Mouse (Mus musculus) limb, embryonic 12.5 days (tissue): ENCODE data around the gene Rars. TPM values are rescaled to one million over a fixed set of nuclear protein-coding genes. Genes with fewer than 3 reads are reported as not detected.
A peak's percentile ranks its signal among the peaks of the same experiment; 100 is the strongest.

Experiments
- ATAC-seq: fragments of 200-750 bp; cut with Nextera tagmentation; 2 replicates; pipeline ENCODE4 v1.8.0; 2017; ENCODE audit warnings: low read depth, moderate TSS enrichment; ENCODE audit not compliant: insufficient number of reproducible peaks, insufficient read depth, low FRiP score, low TSS enrichment
- H3K27ac ChIP-seq: fragments of 300-500 bp; sonication (generic); 2 replicates; pipeline ENCODE4 v1.5.1; 2016; ENCODE audit warnings: mild to moderate bottlenecking, moderate library complexity
- H3K27me3 ChIP-seq: fragments of 300-500 bp; sonication (generic); 2 replicates; pipeline ENCODE4 v1.6.1; 2016; ENCODE audit warnings: mild to moderate bottlenecking, moderate library complexity
- H3K36me3 ChIP-seq: fragments of 300-500 bp; sonication (generic); 2 replicates; pipeline ENCODE4 v1.6.1; 2016; ENCODE audit warnings: mild to moderate bottlenecking, moderate library complexity
- H3K4me1 ChIP-seq: fragments of 300-500 bp; sonication (generic); replicated peaks from 2 replicates; pipeline ENCODE4 v1.6.1; 2016
- H3K4me2 ChIP-seq: fragments of 300-500 bp; sonication (generic); 2 replicates; pipeline ENCODE4 v1.6.1; 2016; ENCODE audit warnings: mild to moderate bottlenecking, moderate library complexity
- H3K4me3 ChIP-seq: fragments of 300-500 bp; sonication (generic); replicated peaks from 2 replicates; pipeline ENCODE4 v1.5.1; 2016; ENCODE audit warnings: mild to moderate bottlenecking
- H3K9ac ChIP-seq: fragments of 300-500 bp; sonication (generic); replicated peaks from 2 replicates; pipeline ENCODE4 v1.6.1; 2016; ENCODE audit warnings: mild to moderate bottlenecking, moderate library complexity
- H3K9me3 ChIP-seq: fragments of 300-500 bp; sonication (generic); 2 replicates; pipeline ENCODE4 v1.6.1; 2016; ENCODE audit warnings: mild to moderate bottlenecking, moderate library complexity
- WGBS: fragments of 180-500 bp; shearing (Covaris S2); methylation state at CpG from one replicate; pipeline ENCODE4 v1.1.7; 2016; 5-methylcytosine and 5-hydroxymethylcytosine counted together
- polyA plus RNA-seq: library from polyadenylated mRNA; unstranded; fragments of >200 nt; fragmentation: Nextera tagmentation; extraction: Ambion mirVana; gene quantifications from 2 replicates; pipeline ENCODE4 v1.2.1, GENCODE M21; 2016

Gene Rars
- polyA plus RNA-seq, 1 experiment from 2014 or later, result 84.0 TPM

DNA sequence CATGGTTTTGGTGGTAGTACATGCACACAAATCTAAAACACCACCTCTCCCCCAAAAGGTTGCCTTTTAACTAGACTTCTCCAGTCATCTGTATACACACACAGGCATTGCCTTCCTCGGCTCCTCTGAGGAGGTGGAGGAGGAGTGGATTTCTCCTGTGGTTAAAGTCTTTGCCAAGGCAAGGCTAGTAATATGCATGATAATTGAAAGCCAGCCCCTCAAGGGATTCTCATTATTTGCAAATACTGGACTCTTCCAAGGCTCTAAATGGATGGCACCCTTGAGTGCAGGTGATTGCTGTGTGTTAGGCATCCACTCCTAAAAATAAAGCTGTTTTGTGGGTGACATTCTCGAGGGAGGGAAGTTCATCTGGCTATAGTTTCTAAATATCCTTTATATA lies 45.9 kb downstream of the Rars start:
- no peaks in the 10 kb centered on the region for H3K9me3 ChIP-seq

DNA sequence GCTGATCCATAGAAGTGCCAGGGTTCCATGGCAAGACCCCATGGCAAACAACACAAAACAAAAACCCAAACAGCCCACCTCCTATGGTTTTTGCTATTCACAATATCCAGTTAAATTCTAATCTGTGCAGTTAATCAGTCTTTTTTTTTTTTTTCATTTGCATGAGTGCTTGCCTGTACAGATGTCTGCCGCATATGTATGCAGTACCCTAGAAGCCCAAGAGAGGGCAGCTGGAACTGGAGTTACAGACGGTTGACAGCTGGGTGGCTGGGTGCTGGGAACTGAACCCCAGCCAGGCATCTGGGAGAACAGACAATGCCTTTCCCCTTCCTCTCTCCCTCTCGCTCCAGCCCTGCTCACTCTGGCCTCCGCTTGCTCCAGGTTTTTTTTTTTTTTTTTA lies 49.8 kb downstream of the Rars start:
- H3K4me1 ChIP-seq, result no peaks in the 10 kb centered on the region
- H3K27ac ChIP-seq, result no peak overlapping the region
- H3K4me3 ChIP-seq, result no peak overlapping the region
- WGBS, result 93% methylated on average over 4 of the region's 4 CpGs
- no peak for ATAC-seq
- H3K4me2 ChIP-seq, result no peak overlapping the region
- H3K9me3 ChIP-seq, result no peaks in the 10 kb centered on the region
- H3K9ac ChIP-seq, result no peak overlapping the region
- no peaks in the 10 kb centered on the region for H3K27me3 ChIP-seq
- H3K36me3 ChIP-seq, result peaks cover 77% of the 10 kb centered on the region

More for the DNA sequence above, 45.9 kb downstream of the Rars start:
- H3K4me2 ChIP-seq, result no peak overlapping the region
- ATAC-seq, result no peak
- no peak overlapping the region for H3K9ac ChIP-seq
- WGBS, result 85% methylated on average over 2 of the region's 2 CpGs
- no peaks in the 10 kb centered on the region for H3K27me3 ChIP-seq
- no peak overlapping the region for H3K4me3 ChIP-seq
- H3K4me1 ChIP-seq, result no peaks in the 10 kb centered on the region
- peaks cover 55% of the 10 kb centered on the region for H3K36me3 ChIP-seq
- H3K27ac ChIP-seq, result no peak overlapping the region

DNA sequence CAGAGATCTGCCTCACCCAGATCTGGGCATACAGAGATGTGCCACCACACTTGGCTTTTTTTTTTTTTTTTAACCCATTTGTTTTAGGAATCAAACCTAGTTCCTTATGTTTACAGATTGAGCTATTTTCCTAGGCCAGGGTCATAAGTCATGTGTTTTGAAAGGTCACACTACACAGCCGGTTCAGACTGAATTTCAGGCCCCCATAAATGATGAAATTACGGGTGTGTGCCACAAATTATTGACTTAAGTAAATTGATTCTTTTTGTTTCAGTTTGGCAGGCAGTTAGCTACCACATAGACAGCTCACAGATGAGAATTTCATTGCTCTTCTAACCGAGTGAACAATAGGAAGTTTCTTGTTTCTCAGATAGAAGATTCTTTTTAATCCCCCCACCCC lies 50.3 kb downstream of the Rars start:
- Histone ChIP-seq H3K27ac (no peak overlapping the region), H3K9me3 (no peaks in the 10 kb centered on the region), H3K27me3 (no peaks in the 10 kb centered on the region), H3K4me2 (no peak overlapping the region), H3K4me1 (no peaks in the 10 kb centered on the region), H3K36me3 (peaks cover 77% of the 10 kb centered on the region), H3K9ac (no peak overlapping the region), H3K4me3 (no peak overlapping the region)
- WGBS, result 89% methylated on average over 3 of the region's 3 CpGs
- no peak for ATAC-seq

DNA sequence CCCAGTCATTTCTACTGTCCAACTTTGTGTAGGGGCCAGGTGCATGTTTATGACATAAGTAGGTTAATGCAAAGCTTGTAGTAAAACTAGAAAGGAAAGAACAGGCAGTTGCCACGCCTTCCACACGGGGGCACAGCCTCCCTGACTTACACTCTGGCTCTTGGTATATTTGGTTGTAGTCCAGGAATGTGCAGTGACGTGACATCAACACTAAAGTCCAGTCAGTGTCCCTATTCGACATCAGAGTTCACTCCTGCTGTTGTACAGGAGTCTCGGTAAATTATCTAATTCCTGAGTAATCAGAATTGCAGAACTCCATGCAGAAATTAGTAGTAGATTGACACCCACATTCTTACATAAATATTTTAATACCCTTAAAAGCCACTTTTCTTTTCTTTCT lies 51.3 kb downstream of the Rars start:
- Histone ChIP-seq H3K4me3 (no peak overlapping the region), H3K9ac (no peak overlapping the region), H3K36me3 (peaks cover 81% of the 10 kb centered on the region), H3K4me2 (no peak overlapping the region), H3K27me3 (no peaks in the 10 kb centered on the region), H3K4me1 (no peaks in the 10 kb centered on the region), H3K27ac (no peak overlapping the region), H3K9me3 (no peaks in the 10 kb centered on the region)
- 93% methylated on average over 5 of the region's 5 CpGs for WGBS
- no peak for ATAC-seq

DNA sequence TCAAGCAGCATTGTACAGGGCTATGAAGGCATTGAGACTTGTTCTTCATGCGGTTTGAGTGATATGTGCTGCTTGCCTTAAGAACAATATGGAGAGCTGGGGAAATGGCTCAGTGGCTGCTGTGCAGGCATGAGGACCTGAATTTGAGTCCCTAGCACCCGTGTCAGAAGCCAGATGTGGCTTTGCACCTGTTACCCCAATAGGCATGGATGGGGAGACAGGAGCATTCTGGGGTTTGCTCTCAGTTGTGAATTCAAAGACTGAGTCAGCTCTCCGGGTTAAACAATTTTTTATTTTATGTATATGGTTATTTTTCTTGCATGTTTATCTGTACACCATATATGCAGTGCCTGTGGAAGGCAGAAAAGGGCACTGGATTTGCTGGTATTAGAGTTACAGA lies 51.9 kb downstream of the Rars start:
- WGBS, result 95% methylated on average over 3 of the region's 3 CpGs
- ATAC-seq, result no peak

DNA sequence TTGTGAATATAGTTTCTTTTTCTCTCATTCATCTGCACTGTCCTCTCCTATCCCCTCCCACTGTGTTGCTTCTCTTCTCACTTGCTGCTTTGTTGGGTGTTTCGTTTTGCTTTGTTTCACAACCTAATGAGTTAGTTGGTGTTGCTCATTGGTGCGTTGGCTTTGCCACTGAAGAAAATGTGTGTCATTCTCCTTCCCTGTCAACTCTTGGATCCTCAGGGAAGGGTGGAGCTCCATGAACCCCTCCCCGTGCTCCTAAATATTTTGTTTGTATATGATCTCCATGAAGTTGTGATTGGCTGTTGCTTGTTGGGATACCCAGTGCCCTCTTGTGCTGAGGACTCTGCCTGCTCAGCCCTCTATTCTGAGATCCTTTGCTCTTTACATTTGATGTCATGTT lies 54.0 kb downstream of the Rars start:
- Histone ChIP-seq H3K4me3 (no peak overlapping the region), H3K9me3 (no peaks in the 10 kb centered on the region), H3K36me3 (peaks cover 88% of the 10 kb centered on the region), H3K9ac (no peak overlapping the region), H3K4me2 (no peak overlapping the region), H3K4me1 (no peaks in the 10 kb centered on the region), H3K27me3 (no peaks in the 10 kb centered on the region), H3K27ac (no peak overlapping the region)
- WGBS, result 89% methylated on average over 3 of the region's 3 CpGs
- no peak for ATAC-seq

More for the DNA sequence above, 51.9 kb downstream of the Rars start:
- no peak overlapping the region for H3K9ac ChIP-seq
- H3K27me3 ChIP-seq, result no peaks in the 10 kb centered on the region
- no peak overlapping the region for H3K27ac ChIP-seq
- no peaks in the 10 kb centered on the region for H3K9me3 ChIP-seq
- H3K4me1 ChIP-seq, result no peaks in the 10 kb centered on the region
- peaks cover 85% of the 10 kb centered on the region for H3K36me3 ChIP-seq
- no peak overlapping the region for H3K4me3 ChIP-seq
- no peak overlapping the region for H3K4me2 ChIP-seq

DNA sequence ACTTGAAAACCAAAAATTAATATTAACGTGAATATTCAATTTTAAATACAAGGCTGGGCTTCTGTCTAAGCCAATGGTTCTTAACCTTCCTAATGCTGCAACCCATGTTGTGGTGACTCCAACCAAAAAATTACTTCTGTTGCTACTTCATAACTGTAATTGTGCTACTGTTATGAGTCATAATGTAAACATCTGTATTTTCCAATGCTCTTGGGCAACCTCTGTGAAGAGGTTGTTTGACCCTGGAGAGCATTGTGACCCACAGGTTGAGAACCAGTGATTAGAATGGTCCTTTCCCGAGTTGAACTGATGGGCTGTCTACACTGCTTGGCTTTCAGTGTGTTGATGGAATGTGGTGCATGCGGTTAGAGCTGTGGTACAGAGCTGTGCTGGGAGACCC lies 57.9 kb downstream of the Rars start:
- Histone ChIP-seq H3K36me3 (peaks cover 57% of the 10 kb centered on the region), H3K4me2 (no peak overlapping the region), H3K4me1 (peaks cover 5% of the 10 kb centered on the region), H3K4me3 (no peak overlapping the region), H3K27me3 (no peaks in the 10 kb centered on the region), H3K9ac (no peak overlapping the region), H3K9me3 (no peaks in the 10 kb centered on the region), H3K27ac (no peak overlapping the region)
- no peak for ATAC-seq
- 95% methylated on average over 3 of the region's 3 CpGs for WGBS

DNA sequence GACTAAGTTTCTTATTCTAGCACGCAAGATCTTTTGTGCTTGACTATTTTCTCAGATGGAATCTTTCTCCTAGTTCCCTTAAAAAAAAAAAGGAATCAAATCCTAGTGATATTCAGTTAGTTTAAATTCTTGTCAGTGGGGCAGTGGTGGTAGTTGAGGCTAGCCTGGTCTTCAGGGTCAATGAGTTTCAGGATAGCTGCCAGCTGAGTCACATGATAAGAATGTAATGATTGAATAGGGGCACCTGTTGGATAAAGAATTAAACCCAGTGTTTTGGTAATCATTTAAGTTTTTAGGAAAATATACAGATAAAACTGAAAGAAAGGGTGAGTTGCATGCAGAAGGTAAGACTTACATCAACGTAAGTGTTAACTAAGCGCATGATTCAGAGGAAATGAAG lies 58.7 kb downstream of the Rars start:
- Histone ChIP-seq H3K9ac (no peak overlapping the region), H3K4me2 (no peak overlapping the region), H3K27ac (no peak overlapping the region), H3K9me3 (no peaks in the 10 kb centered on the region), H3K36me3 (peaks cover 51% of the 10 kb centered on the region), H3K4me1 (peaks cover 13% of the 10 kb centered on the region), H3K4me3 (no peak overlapping the region), H3K27me3 (no peaks in the 10 kb centered on the region)
- no peak for ATAC-seq
- WGBS, result 94% methylated on average over 3 of the region's 3 CpGs

DNA sequence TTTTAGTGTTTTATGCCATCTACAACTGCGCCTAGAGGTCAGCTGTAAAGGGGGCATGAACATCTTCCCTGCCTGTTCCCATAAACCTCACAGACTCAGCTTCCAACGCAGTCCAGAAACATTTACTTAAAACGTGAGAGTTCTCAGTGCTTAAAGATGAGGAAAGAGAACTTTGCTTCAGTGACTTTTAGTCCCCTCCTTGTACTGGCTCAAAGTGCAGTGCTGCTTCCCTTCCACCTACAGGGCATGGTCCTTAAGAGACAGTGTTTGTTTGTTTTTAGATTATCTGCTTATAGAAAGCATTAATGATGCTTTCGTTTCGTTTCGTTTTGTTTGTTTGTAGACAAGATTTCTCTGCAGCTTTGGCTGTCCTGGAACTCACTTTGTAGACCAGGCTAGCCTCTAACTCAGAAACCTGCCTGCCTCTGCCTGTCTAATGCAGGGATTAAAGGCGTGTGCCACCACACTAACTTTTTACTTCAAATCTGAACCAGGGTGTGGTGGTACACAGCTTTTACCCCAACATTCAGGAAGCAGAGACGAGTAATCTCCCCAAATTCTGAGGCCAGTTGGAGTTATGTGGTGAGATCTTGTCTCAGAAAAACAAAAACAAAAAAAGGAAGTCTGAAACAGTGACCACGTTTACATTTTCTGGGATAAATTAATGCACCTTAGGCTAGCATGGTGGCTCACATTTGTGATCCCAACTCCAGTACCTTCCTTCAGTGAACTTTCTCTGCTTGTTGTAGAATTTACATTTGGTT lies 63.4 kb downstream of the Rars start:
- Histone ChIP-seq H3K4me2 (peak overlapping the region; percentile 71), H3K9ac (peak overlapping the region; percentile 96), H3K27ac (no peak overlapping the region), H3K9me3 (no peaks in the 10 kb centered on the region), H3K36me3 (peaks cover 8% of the 10 kb centered on the region; the same call in 1 of the 2 replicates), H3K4me1 (peaks cover 15% of the 10 kb centered on the region), H3K4me3 (peak overlapping the region; percentile 84), H3K27me3 (no peaks in the 10 kb centered on the region)
- no peak for ATAC-seq
- WGBS, result 63% methylated on average over 9 of the region's 9 CpGs

DNA sequence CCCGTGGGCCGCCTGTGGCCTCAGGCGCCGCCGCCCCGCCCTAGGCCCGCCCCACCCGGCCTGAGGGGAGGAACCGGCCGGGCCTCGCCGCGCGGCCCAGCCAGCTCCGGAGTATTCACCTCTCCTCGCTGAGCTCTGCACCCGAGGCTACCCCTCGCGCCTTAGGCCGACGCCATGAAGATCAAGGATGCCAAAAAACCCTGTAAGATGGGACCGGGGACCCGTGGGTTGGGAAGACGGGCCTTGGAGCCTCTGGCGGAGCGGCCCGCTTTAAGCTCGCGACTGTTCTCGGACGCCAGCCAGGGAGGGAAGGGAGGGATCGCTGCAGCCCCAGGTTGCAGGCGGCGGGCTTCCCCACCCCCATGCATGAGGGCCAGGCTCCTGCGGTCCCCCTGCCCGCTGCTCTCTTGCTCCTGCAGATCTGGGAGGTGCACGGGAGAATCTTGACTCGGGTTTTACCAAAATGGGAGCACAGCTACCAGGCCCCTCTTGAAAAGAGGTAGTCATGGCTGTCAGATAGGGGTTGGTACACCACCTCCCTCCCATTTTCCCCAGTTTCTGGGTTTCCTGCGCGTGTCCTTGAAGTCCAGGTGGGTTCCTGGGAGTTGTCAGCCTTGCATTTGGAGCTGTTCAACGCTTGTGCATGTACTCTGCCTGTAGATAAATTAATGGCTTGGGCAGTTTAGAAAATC lies 64.4 kb downstream of the Rars start:
- Histone ChIP-seq H3K4me2 (peak overlapping the region; percentile 71), H3K4me1 (peaks cover 15% of the 10 kb centered on the region), H3K27ac (peak overlapping the region; percentile 96), H3K9ac (peak overlapping the region; percentile 96), H3K27me3 (no peaks in the 10 kb centered on the region), H3K4me3 (peak overlapping the region; percentile 84), H3K36me3 (peaks cover 8% of the 10 kb centered on the region; the same call in 1 of the 2 replicates), H3K9me3 (no peaks in the 10 kb centered on the region)
- under 1% methylated on average over 34 of the region's 41 CpGs for WGBS
- peak; percentile 89 for ATAC-seq

DNA sequence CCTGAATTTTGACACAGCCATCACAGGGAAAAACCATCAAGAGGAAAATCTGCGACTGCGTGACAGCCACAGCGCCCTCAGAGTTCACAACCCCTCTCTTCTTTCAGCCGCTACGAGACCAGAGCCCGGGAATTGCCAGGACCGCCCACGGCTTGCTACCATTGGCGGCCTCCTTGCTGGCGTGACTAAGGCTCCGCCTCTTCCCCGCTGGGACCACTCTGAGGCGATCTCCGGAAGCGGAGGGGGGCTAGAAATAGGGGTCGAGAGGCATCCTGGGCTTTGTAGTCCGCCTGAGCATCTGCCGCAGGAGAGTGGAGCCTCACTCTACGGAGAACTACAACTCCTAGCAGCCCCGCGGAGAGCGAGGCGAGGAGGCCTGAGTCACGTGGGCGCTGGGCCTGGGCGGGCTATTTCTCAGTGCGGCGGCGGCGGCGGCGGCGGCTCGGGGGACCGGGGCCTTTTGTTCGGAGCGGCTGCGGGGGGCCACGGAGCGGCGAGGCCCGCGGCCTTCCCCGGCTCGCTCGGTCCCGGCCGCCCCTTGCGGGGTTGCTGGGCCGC lies 65.0 kb downstream of the Rars start, which contains the start of gene Pank3:
Pank3 (plus strand) TSS at position 297 of the 558 bp plus-strand sequence.
- Histone ChIP-seq H3K27me3 (no peaks in the 10 kb centered on the region), H3K36me3 (peaks cover 8% of the 10 kb centered on the region; the same call in 1 of the 2 replicates), H3K4me1 (peaks cover 15% of the 10 kb centered on the region), H3K27ac (peak within 1 kb of the TSS; percentile 96), H3K4me2 (peak within 1 kb of the TSS; percentile 71), H3K9me3 (no peaks in the 10 kb centered on the region), H3K9ac (peak within 1 kb of the TSS; percentile 96), H3K4me3 (peak within 1 kb of the TSS; percentile 84)
- under 1% methylated on average over 49 of the region's 50 CpGs for WGBS
- ATAC-seq, result peak; percentile 100
